In the genomic region with DNA sequence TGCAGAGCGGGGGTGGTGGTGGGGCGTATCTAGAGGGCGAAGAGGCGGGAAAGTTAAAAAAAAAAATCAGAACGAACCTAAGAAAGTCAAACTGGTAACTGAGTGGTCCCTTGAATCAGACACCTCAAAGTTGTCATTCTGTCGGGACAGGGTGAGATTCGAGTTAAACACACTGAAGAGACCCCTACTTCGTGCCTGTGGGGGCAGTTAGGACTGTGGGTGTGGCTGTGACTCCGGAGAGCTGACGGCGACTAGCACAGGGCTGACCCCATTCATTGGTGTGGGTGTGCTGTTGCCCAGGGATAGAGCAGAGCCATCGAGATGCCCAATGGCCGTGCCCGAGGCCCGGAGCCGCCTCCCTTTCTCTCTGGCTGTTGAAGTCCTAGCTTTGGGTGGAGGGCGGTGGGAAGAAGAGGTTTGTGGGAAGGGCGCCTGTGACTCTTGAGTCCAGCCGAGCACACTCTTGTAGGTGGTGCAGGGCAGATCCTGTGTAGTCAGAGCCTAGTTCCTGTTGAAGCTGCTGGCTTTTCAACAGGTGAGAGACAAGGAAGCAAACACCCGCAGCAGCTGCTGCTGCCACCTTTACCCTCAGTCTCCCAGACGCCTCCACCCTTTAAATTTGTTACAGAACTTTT, we compare ENCODE assay signal across 9 mouse cellular contexts. TPM values are rescaled to one million over a fixed set of nuclear protein-coding genes. Genes with fewer than 3 reads are reported as not detected.
DNase-seq lines count a peak whose midpoint lies in the region; ATAC-seq and TF ChIP-seq lines count a peak whose summit lies in the region.
"Had no signal": no experiment of that assay in that cellular context is flagged by ENCODE, and none has a peak within 500 bp of the region (broad histone marks: within the 10 kb centered on the region; RNA-seq: fewer than 3 reads in every experiment).

No protein-coding gene starts in this region.

- no peak overlapping the region for H3K27ac ChIP-seq in lung, embryonic 14.5 days (ENCODE audit: low read depth)
- no peak overlapping the region for H3K27ac ChIP-seq in hindbrain, postnatal 0 days
- H3K27ac ChIP-seq in macrophage: no peak overlapping the region

- TF ChIP-seq CTCF in lung, embryonic 14.5 days (IDR thresholded peaks at IDR 0.05; ENCODE audit: low read depth): no peak
- TF ChIP-seq CTCF in hindbrain, postnatal 0 days (IDR thresholded peaks at IDR 0.05; ENCODE audit: low read depth): no peak

- H3K4me3 ChIP-seq in lung, embryonic 14.5 days (ENCODE audit: low read depth, low read length): peak overlapping the region; percentile 62
- peak overlapping the region; percentile 66 for H3K4me3 ChIP-seq in hindbrain, postnatal 0 days (ENCODE audit: low read length)
- H3K4me3 ChIP-seq in macrophage (ENCODE audit: inconsistent target): peak overlapping the region; percentile 41

- no peaks in the 10 kb centered on the region for H3K4me1 ChIP-seq in lung, embryonic 14.5 days (ENCODE audit: insufficient read depth)
- peaks cover 7% of the 10 kb centered on the region for H3K4me1 ChIP-seq in hindbrain, postnatal 0 days (ENCODE audit: insufficient read depth, low read length)

- H3K9me3 ChIP-seq in lung, embryonic 14.5 days (ENCODE audit: low read depth, low read length): no peaks in the 10 kb centered on the region
- H3K9me3 ChIP-seq in hindbrain, postnatal 0 days (ENCODE audit: low read length): no peaks in the 10 kb centered on the region

- peaks cover 39% of the 10 kb centered on the region for H3K27me3 ChIP-seq in lung, embryonic 14.5 days (ENCODE audit: insufficient read depth, low read length)
- H3K27me3 ChIP-seq in hindbrain, postnatal 0 days (ENCODE audit: insufficient read depth, low read length): 0 out of 2 replicates have a peak, but pooled peaks cover 8% of the 10 kb centered on the region

- peak overlapping the region; percentile 99 for H3K4me2 ChIP-seq in lung, embryonic 14.5 days
- peak overlapping the region; percentile 99 for H3K4me2 ChIP-seq in hindbrain, postnatal 0 days (ENCODE audit: low read depth, low read length)

- peak; percentile 19 for DNase-seq in lung, embryonic 14.5 days
- DNase-seq in lung, postnatal 14 days: no peak
- DNase-seq in embryo, embryonic 10 days (ENCODE audit: low spot score): peak; percentile 39
- peak; percentile 37 for DNase-seq in hindbrain, postnatal 0 days (ENCODE audit: low spot score)
- peak; percentile 22 for DNase-seq in thymus, postnatal 25 days
- no peak for DNase-seq in ovary, postnatal 14 days (ENCODE audit: low spot score)
- DNase-seq in frontal cortex, postnatal 36 days (ENCODE audit: low spot score in 2 of 2): no peak

- no peaks in the 10 kb centered on the region for H3K79me2 ChIP-seq in macrophage (ENCODE audit: inconsistent target)

- H3K9ac ChIP-seq in lung, embryonic 14.5 days: peak overlapping the region; percentile 47
- peak overlapping the region; percentile 66; the same call in 1 of the 2 replicates for H3K9ac ChIP-seq in hindbrain, postnatal 0 days (replicated peaks; ENCODE audit: low read length)

- peak; percentile 62; the same call in 1 of the 2 replicates for ATAC-seq in lung, embryonic 14.5 days (ENCODE audit: insufficient read depth)
- peak; percentile 71 for ATAC-seq in hindbrain, postnatal 0 days

- 3% methylated on average over 21 of the region's 21 CpGs for WGBS in lung, embryonic 14.5 days
- 2% methylated on average over 21 of the region's 21 CpGs for WGBS in hindbrain, postnatal 0 days
- 13% methylated on average over 21 of the region's 21 CpGs for WGBS in macrophage (ENCODE audit: missing documents)

- H3K36me3 ChIP-seq in lung, embryonic 14.5 days (ENCODE audit: insufficient read depth): no peaks in the 10 kb centered on the region
- no peaks in the 10 kb centered on the region for H3K36me3 ChIP-seq in hindbrain, postnatal 0 days (ENCODE audit: insufficient read depth, low read length)
- no peaks in the 10 kb centered on the region for H3K36me3 ChIP-seq in macrophage (ENCODE audit: inconsistent target)

RNA-seq across cellular contexts. Expression of a gene that starts 0.8 kb away (rescaled TPM):
- 5.1 and 6.4 TPM in 2 replicates for polyA plus RNA-seq in lung, embryonic 14.5 days (2014; fragmentation: Nextera tagmentation; extraction: Ambion mirVana)
- 1.5 and 1.7 TPM in 2 replicates for total RNA-seq in hindbrain, postnatal 0 days (2014; rRNA removed)
- 1.2 and 1.4 TPM in 2 replicates for polyA plus RNA-seq in hindbrain, postnatal 0 days (2015; fragmentation: Nextera tagmentation; extraction: Ambion mirVana)
- 10 to 100 TPM in 9 of 26 experiments, 1 to 10 TPM in 17; 1.6 to 24.1 (median 8.0) TPM for total RNA-seq in macrophage (2018; cell fraction: chromatin; rRNA removed)
- total RNA-seq in macrophage (2018; cell fraction: cytosol; rRNA removed): 10 to 100 TPM in 1 of 26 experiments, 1 to 10 TPM in 25; 2.0 to 10.7 (median 4.3) TPM
- 10 to 100 TPM in 9 of 26 experiments, 1 to 10 TPM in 17; 2.1 to 17.3 (median 7.2) TPM for total RNA-seq in macrophage (2018; cell fraction: nucleus; rRNA removed)
- polyA plus RNA-seq in macrophage (2018): 5.1 to 6.6 TPM (median 6.3 TPM) in 3 replicates
- polyA plus RNA-seq: erythroblast, embryonic 14.5 days had no signal

RNA-seq across cellular contexts. Expression of a gene that starts 35.3 kb away (rescaled TPM):
- polyA plus RNA-seq in lung, embryonic 14.5 days (2014; fragmentation: Nextera tagmentation; extraction: Ambion mirVana): 3.1 and 4.8 TPM in 2 replicates
- total RNA-seq in hindbrain, postnatal 0 days (2014; rRNA removed): 11.1 and 13.4 TPM in 2 replicates
- polyA plus RNA-seq in hindbrain, postnatal 0 days (2015; fragmentation: Nextera tagmentation; extraction: Ambion mirVana): 3.0 and 3.2 TPM in 2 replicates
- total RNA-seq in macrophage (2018; cell fraction: chromatin; rRNA removed): 10 to 100 TPM in 8 of 26 experiments, 1 to 10 TPM in 16, under 1 TPM in 2; 0.36 to 23.6 (median 6.5) TPM
- 1 to 10 TPM in 25 of 26 experiments, under 1 TPM in 1; 0.96 to 4.8 (median 2.2) TPM for total RNA-seq in macrophage (2018; cell fraction: cytosol; rRNA removed)
- total RNA-seq in macrophage (2018; cell fraction: nucleus; rRNA removed): 10 to 100 TPM in 1 of 26 experiments, 1 to 10 TPM in 20, under 1 TPM in 5; 0.44 to 10.4 (median 2.2) TPM
- polyA plus RNA-seq in macrophage (2018): 1.4 to 3.3 TPM (median 2.7 TPM) in 3 replicates
- polyA plus RNA-seq: erythroblast, embryonic 14.5 days had no signal

Comparison
In these comparisons a context has a peak if more than half of its experiments do, and no peak if none do; other contexts are left out.
1. DNase-seq: peak in lung, embryonic 14.5 days (single experiment), embryo, embryonic 10 days (single experiment), hindbrain, postnatal 0 days (single experiment) and thymus, postnatal 25 days (single experiment); none in lung, postnatal 14 days (single experiment), ovary, postnatal 14 days (single experiment) and frontal cortex, postnatal 36 days (0 of 2).
2. Peak in every context shown above with its lines, with median percentiles within 50 percentile points of each other: H3K4me3 ChIP-seq.